Mouse (Mus musculus): ENCODE data around the gene Rapgef6. TPM values are rescaled to one million over a fixed set of nuclear protein-coding genes. Genes with fewer than 3 reads are reported as not detected.

Gene Rapgef6
- polyA plus RNA-seq (2015; fragmentation: Nextera tagmentation; extraction: Ambion mirVana) = 35.7 and 36.0 TPM in 2 replicates

- Histone ChIP-seq H3K4me1 (peaks cover 28% of the 10 kb centered on the region), H3K4me3 (peak within 1 kb of the TSS; percentile 83), H3K36me3 (no peaks in the 10 kb centered on the region), H3K4me2 (replicated peaks) (peak within 1 kb of the TSS; percentile 68), H3K27me3 (no peaks in the 10 kb centered on the region), H3K9me3 (no peaks in the 10 kb centered on the region), H3K27ac (replicated peaks) (peak within 1 kb of the TSS; percentile 96), H3K9ac (replicated peaks) (peak within 1 kb of the TSS; percentile 85)
- ATAC-seq (replicated peaks) = peak; percentile 97
- under 1% methylated on average over 73 of the region's 73 CpGs for WGBS
Observed at GRCm38 (mm10) chr11:54522529-54523430, at the start of gene Rapgef6. TSS of gene Rapgef6 (plus strand) at chr11:54522847.

- Histone ChIP-seq H3K4me2 (replicated peaks) (no peak overlapping the region), H3K9ac (replicated peaks) (no peak overlapping the region), H3K4me3 (no peak overlapping the region), H3K27me3 (no peaks in the 10 kb centered on the region), H3K4me1 (no peaks in the 10 kb centered on the region), H3K27ac (replicated peaks) (no peak overlapping the region), H3K9me3 (no peaks in the 10 kb centered on the region), H3K36me3 (peaks cover 12% of the 10 kb centered on the region)
- no peak for ATAC-seq (replicated peaks)
- 84% methylated on average over 1 of the region's 1 CpGs for WGBS
Observed at GRCm38 (mm10) chr11:54478414-54478813, 44.2 kb upstream of the Rapgef6 start.

- H3K4me2 ChIP-seq (replicated peaks) = no peak overlapping the region
- no peak overlapping the region for H3K4me3 ChIP-seq
- H3K27me3 ChIP-seq = no peaks in the 10 kb centered on the region
- no peaks in the 10 kb centered on the region for H3K4me1 ChIP-seq
- peaks cover 3% of the 10 kb centered on the region; the same call in 1 of the 2 replicates for H3K36me3 ChIP-seq
- no peak overlapping the region for H3K9ac ChIP-seq (replicated peaks)
- 93% methylated on average over 3 of the region's 3 CpGs for WGBS
- no peaks in the 10 kb centered on the region for H3K9me3 ChIP-seq
- no peak for ATAC-seq (replicated peaks)
- H3K27ac ChIP-seq (replicated peaks) = no peak overlapping the region
Observed at GRCm38 (mm10) chr11:54486041-54486440, 36.6 kb upstream of the Rapgef6 start.

- Histone ChIP-seq H3K4me3 (no peak overlapping the region), H3K27ac (replicated peaks) (no peak overlapping the region), H3K4me1 (no peaks in the 10 kb centered on the region), H3K4me2 (replicated peaks) (no peak overlapping the region), H3K27me3 (no peaks in the 10 kb centered on the region), H3K9me3 (no peaks in the 10 kb centered on the region), H3K9ac (replicated peaks) (no peak overlapping the region), H3K36me3 (peaks cover 12% of the 10 kb centered on the region; the same call in 1 of the 2 replicates)
- ATAC-seq (replicated peaks) = no peak
- WGBS = 100% methylated on average over 1 of the region's 1 CpGs
Observed at GRCm38 (mm10) chr11:54491946-54492558, 30.6 kb upstream of the Rapgef6 start.

GRCm38 (mm10) chr11:54492559-54492958 lies 30.1 kb upstream of the Rapgef6 start:
- no peak overlapping the region for H3K4me3 ChIP-seq
- no peak for ATAC-seq (replicated peaks)
- H3K4me2 ChIP-seq (replicated peaks) = no peak overlapping the region
- 93% methylated on average over 4 of the region's 4 CpGs for WGBS
- no peak overlapping the region for H3K27ac ChIP-seq (replicated peaks)
- H3K36me3 ChIP-seq = peaks cover 12% of the 10 kb centered on the region; the same call in 1 of the 2 replicates
- H3K9me3 ChIP-seq = no peaks in the 10 kb centered on the region
- H3K4me1 ChIP-seq = no peaks in the 10 kb centered on the region
- H3K27me3 ChIP-seq = no peaks in the 10 kb centered on the region
- no peak overlapping the region for H3K9ac ChIP-seq (replicated peaks)

GRCm38 (mm10) chr11:54499838-54500237 lies 22.8 kb upstream of the Rapgef6 start:
- WGBS = 89% methylated on average over 5 of the region's 5 CpGs
- Histone ChIP-seq H3K4me1 (no peaks in the 10 kb centered on the region), H3K9me3 (no peaks in the 10 kb centered on the region), H3K4me3 (no peak overlapping the region), H3K27me3 (no peaks in the 10 kb centered on the region), H3K27ac (replicated peaks) (no peak overlapping the region), H3K4me2 (replicated peaks) (no peak overlapping the region), H3K36me3 (peaks cover 27% of the 10 kb centered on the region), H3K9ac (replicated peaks) (no peak overlapping the region)
- no peak for ATAC-seq (replicated peaks)

GRCm38 (mm10) chr11:54502546-54503245 lies 20.0 kb upstream of the Rapgef6 start:
- no peak for ATAC-seq (replicated peaks)
- no peaks in the 10 kb centered on the region for H3K27me3 ChIP-seq
- H3K4me1 ChIP-seq = no peaks in the 10 kb centered on the region
- no peak overlapping the region for H3K27ac ChIP-seq (replicated peaks)
- H3K4me3 ChIP-seq = no peak overlapping the region
- H3K36me3 ChIP-seq = peaks cover 31% of the 10 kb centered on the region
- H3K4me2 ChIP-seq (replicated peaks) = no peak overlapping the region
- 94% methylated on average over 4 of the region's 4 CpGs for WGBS
- H3K9me3 ChIP-seq = no peaks in the 10 kb centered on the region
- no peak overlapping the region for H3K9ac ChIP-seq (replicated peaks)

- H3K36me3 ChIP-seq = peaks cover 16% of the 10 kb centered on the region
Observed at GRCm38 (mm10) chr11:54513584-54513983, 9.1 kb upstream of the Rapgef6 start.

GRCm38 (mm10) chr11:54521927-54522528 lies 619 bp upstream of the Rapgef6 start:
- H3K27me3 ChIP-seq = no peaks in the 10 kb centered on the region
- no peaks in the 10 kb centered on the region for H3K36me3 ChIP-seq
- peaks cover 28% of the 10 kb centered on the region for H3K4me1 ChIP-seq
- peak overlapping the region; percentile 66 for H3K4me2 ChIP-seq (replicated peaks)
- H3K9me3 ChIP-seq = no peaks in the 10 kb centered on the region
- under 1% methylated on average over 18 of the region's 18 CpGs for WGBS
- peak overlapping the region; percentile 96 for H3K27ac ChIP-seq (replicated peaks)
- peak overlapping the region; percentile 69 for H3K9ac ChIP-seq (replicated peaks)
- peak overlapping the region; percentile 83 for H3K4me3 ChIP-seq
- 0 out of 2 replicates have a peak, but pooled peaks have one; percentile 5 for ATAC-seq (replicated peaks)

More at GRCm38 (mm10) chr11:54513584-54513983, 9.1 kb upstream of the Rapgef6 start:
- no peak overlapping the region for H3K9ac ChIP-seq (replicated peaks)
- no peak overlapping the region for H3K27ac ChIP-seq (replicated peaks)
- no peaks in the 10 kb centered on the region for H3K9me3 ChIP-seq
- no peaks in the 10 kb centered on the region for H3K27me3 ChIP-seq
- no peak overlapping the region for H3K4me3 ChIP-seq
- no peaks in the 10 kb centered on the region for H3K4me1 ChIP-seq
- H3K4me2 ChIP-seq (replicated peaks) = no peak overlapping the region
- no peak for ATAC-seq (replicated peaks)

- Histone ChIP-seq H3K4me3 (peak overlapping the region; percentile 83), H3K9me3 (no peaks in the 10 kb centered on the region), H3K36me3 (no peaks in the 10 kb centered on the region), H3K27me3 (no peaks in the 10 kb centered on the region), H3K9ac (replicated peaks) (peak overlapping the region; percentile 85), H3K4me1 (peaks cover 28% of the 10 kb centered on the region), H3K27ac (replicated peaks) (peak overlapping the region; percentile 82; the same call in 1 of the 2 replicates), H3K4me2 (replicated peaks) (peak overlapping the region; percentile 68)
- ATAC-seq (replicated peaks) = no peak
- WGBS = 16% methylated on average over 10 of the region's 10 CpGs
Observed at GRCm38 (mm10) chr11:54523431-54524001, 869 bp downstream of the Rapgef6 start.

- no peak for ATAC-seq (replicated peaks)
- Histone ChIP-seq H3K4me1 (peaks cover 25% of the 10 kb centered on the region), H3K4me3 (no peak overlapping the region), H3K4me2 (replicated peaks) (no peak overlapping the region), H3K9ac (replicated peaks) (no peak overlapping the region), H3K36me3 (no peaks in the 10 kb centered on the region), H3K9me3 (no peaks in the 10 kb centered on the region), H3K27ac (replicated peaks) (no peak overlapping the region), H3K27me3 (no peaks in the 10 kb centered on the region)
- WGBS = 86% methylated on average over 2 of the region's 2 CpGs
Observed at GRCm38 (mm10) chr11:54528002-54528401, 5.4 kb downstream of the Rapgef6 start.

Data from forebrain, embryonic 15.5 days (tissue).